Mouse (Mus musculus): ENCODE results near the gene Gm10134.

DNA sequence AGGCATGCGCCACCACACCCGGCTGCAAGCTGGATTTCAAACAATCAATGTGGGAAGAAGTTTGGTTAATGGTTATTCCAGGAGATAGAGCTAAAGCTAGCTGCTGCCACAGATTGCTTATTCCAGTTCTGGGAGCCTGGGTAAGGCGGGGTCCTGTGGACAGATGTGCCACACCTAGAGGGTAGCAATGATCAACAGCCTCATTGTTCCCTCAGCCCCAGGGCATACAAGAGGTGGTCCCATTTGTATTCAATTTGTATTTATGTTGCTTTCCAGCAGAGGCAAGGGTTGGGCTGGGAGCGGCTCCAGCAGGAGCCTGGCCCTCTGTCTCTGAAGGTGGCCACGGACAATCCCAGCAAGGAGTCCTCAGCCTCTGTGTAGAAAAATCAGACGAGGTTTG lies 396 bp downstream of the Gm10134 start:
- TF ChIP-seq CTCF (IDR thresholded peaks at IDR 0.05; ENCODE audit: borderline replicate concordance, extremely low read depth, insufficient read depth, insufficient read length) (no peak), POLR2A (IDR thresholded peaks at IDR 0.05; ENCODE audit: borderline replicate concordance, extremely low read depth, insufficient read depth, insufficient read length, poor library complexity, severe bottlenecking) (no peak)

Measured in brain, embryonic 14.5 days (tissue).